Mouse (Mus musculus) T-helper 1 cell (primary cell): ENCODE measurements at regions not wholly inside any gene's neighbourhood (a gene's known extent, or its start where the extent isn't known, plus 50 kb on each side); places are given as distances from the start of the nearest gene placed in this dataset.

Experiments used
- in situ Hi-C: fragments of 300-600 bp; cut with MboI, MseI; formaldehyde crosslinking; loops from one replicate; pipeline ENCODE4 v1.15.1; 2025; ENCODE audit warnings: high pct_unique_total_duplicates

DNA sequence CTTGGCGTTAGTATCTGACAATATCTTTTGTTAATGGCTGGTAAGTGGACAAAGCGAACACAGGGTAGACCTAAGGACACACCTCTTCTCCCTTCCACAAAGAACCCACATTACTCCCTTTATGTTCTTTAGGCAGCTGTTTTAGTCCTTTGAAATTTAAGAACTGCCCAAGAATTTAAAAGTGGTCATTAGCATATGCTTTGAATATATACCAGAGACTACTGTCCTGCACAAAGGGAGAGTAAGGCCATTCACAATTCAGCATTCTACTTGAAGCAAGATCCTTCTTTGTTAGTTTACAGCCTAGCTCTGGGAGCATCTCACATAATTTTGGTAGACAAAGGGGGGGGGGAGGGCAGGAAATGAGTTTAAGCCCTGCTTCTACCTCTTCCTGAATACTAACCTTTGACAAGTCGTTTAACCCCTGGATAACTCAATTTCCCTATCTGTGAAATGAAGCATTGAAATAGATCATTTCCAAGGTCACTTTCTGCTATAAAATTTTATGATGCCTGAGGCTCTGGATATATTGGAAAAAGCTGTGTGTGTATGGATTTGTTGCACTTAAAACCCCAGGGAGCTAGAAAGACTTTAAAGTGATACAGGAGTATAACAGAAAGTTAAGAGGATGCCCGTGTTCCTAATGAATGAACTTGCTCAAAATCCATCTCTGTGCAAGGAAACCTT is 62.0 kb upstream of the Bach2 start:
- in situ Hi-C loops, result no loop called here

DNA sequence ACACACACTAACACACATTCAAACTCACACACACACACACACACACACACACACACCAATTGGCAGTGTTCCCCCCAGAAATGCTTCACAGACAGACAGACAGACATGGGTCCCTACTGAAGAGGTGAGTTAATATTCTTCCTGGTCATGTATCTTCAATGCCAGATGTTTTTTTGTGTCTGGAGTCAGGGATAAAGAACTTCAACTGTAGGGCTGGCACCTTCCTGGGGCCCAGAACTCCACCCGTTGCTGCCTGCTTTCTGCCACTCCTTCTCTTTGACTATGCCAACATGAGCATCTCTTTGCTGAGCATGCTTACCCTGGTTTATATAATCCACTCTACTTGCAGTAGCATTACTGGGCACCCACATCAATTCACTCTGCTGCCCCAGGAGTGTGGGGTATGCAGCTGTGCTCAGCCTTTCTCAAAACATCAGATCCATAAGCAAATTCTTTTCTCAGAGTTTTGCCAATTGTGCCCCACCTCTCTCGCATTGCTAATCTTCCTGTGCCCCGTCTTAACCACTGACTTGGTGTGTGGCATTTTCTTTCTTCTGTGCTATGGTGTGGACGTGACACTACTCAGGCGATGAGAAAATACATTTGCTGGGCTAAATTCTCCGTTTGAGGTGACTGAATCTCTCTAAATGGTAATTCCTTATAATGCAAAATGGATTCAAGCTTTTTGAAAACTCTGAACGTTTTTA is 60.5 kb upstream of the Bach2 start:
- in situ Hi-C loops, result no loop called here

DNA sequence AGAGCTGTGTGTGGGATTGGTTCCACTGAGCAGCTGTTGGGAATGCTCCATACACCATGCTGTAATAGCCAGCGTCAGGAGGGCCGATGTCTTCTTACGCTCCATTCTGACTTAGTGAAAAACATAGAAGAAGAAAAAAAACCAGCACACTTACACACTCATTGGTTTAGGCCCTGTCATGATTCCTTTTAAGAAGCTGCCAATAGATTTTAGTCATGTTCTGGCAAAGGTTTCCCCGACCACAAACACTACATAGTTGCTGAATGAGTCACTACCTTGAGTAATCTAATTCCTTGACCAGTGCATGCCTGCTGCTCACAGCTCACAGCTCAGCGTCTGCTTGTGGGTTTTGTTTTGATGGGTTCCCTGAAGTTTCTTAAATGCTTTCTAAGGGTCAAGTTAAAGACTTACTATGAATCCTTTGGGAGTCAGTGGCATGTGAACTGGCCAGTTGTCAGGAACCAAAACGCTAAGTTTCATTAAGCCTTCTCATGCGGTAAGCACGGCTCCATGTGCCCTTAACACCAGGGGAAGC is 58.8 kb upstream of the Bach2 start:
- in situ Hi-C loops, result no loop called here

GRCm38 (mm10) chr4:32183791-32184190 is 54.8 kb upstream of the Bach2 start:
- in situ Hi-C loops, result no loop called here

DNA sequence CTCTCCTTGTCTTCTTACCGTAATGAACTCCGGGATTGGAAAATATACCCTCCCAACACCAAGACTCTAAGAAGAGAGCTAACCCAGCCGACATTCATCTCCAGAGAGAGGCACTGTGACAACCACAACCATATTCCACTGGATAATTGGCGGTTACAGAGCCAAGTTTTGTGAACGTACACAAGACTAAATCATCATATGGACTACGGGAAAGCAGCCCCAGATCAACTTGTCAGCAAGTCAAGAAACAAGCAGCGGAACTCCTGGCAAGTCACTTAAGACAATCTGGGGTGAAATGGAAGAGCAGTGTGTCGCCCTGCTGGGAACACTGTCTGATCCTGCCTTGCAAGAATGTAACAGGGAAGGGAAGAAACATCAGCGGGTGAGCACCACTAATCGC is 52.6 kb upstream of the Bach2 start:
- in situ Hi-C loops, result no loop called here

- in situ Hi-C loops, result no loop called here
Measured at GRCm38 (mm10) chr4:32187154-32187553, 51.5 kb upstream of the Bach2 start.

DNA sequence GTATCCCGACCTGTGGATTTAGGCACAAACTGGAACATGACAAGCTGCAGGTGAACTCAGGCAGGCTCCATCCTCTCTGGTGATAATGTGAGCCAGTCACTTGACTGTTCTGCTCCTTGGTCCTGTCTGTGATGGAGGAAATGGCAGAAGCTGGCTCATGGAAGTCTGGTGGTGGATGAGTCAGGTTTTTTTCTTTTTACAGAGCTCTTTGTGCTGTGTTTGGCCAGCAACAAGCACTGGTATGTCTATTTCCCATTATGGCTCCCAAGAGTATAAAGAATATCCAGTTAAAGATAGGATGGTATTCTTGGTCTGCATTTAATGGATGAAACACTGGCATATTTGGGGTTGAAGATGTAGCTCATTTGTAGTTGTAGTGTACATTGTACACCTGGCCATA is 50.5 kb upstream of the Bach2 start:
- in situ Hi-C loops, result no loop called here

DNA sequence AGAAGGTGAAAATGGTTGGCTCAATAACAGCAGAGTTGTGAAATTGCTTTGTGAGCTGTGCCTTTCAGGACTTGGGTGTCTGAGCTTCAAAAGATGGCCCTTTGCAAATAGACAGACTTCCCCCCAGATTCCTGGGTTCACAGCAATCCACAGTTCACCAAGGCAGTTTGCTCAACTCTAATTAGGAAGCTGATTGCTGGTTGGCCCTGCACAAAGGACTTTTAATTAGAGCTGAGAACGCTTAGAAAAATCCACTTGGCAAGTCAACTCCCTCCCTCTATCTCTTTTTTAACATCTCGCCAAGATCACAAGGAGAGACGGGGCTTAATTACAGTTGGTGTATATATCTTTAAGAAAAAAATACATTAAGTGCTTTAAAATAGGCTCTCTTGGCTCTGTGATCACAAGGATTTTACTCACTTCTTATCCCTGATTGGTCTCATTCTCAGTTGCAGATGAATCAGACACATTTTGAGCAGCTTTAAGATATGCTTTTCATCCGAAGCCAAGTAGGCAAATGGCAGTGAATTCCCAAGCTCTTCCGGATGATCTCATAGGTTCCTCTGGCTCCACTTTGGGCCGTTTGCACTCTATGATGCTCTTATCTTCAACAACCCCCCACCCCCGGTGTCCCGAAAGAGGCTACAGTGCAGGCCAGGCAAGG is 49.7 kb upstream of the Bach2 start:
- in situ Hi-C loops, result no loop called here
